Mouse (Mus musculus): ENCODE data around the gene Slit1.
A peak's percentile ranks its signal among the peaks of the same experiment; 100 is the strongest.

The Slit1 gene

GRCm38 (mm10) chr19:41656671-41657070, 86.8 kb downstream of the Slit1 start:
- DNase-seq (ENCODE audit: low read depth, low spot score): no peak

GRCm38 (mm10) chr19:41655970-41656369, 87.5 kb downstream of the Slit1 start:
- peak; percentile 81 for DNase-seq (ENCODE audit: low read depth, low spot score)

DNA sequence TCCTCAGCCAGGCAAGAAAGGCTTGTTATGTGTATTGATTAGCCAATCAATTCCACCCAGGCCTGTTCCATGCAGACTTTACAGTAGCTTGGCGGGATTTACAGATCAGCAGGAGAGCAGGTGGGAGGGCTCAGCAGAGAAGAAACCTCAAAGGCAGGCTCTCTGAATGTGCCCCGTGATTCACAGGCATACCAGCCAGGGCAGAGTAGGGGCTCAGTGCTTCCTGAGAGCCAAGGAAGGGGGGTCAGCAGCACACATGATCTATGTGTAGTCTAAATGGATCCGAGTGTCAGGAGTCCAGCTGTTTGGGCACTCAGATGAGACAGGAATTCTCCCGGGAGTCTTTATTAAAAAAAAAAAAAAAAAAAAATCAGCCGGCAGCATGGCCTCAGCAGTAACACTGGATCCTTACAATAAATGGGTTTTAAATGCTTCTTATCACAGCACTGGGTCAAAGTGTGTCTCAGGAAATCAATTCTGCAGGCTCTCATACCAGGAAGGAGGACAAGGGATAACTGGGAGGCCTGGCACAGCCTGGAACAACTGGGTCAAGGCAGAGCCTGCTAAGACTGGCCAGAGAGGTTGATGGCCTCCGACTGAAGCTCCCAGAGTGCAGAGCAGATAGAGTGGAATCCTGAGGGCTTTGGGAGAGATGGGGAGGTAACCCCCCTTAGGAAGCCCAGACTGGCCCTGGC, 88.2 kb downstream of the Slit1 start:
- no peak for DNase-seq (ENCODE audit: low read depth, low spot score)

DNA sequence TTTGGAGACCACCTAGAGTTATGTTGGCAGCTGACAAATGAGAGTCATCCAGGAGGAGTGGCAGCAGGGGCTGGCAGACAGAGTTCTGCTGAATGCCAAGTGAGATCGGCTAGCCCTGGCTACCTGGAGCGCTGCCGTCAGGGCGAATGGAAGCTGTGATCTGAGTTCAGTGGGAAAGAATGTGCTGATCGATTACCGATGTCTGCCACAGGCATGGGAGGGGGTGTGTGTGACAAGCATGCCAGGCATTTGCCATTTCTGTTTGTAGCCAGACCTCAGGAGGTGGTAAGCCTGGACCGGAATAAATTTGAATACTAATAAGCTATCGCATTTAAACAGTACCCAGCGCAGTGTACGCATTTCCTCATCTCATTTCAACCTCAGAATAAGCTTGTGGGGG, 91.5 kb downstream of the Slit1 start:
- DNase-seq (ENCODE audit: low read depth, low spot score): peak; percentile 65

DNA sequence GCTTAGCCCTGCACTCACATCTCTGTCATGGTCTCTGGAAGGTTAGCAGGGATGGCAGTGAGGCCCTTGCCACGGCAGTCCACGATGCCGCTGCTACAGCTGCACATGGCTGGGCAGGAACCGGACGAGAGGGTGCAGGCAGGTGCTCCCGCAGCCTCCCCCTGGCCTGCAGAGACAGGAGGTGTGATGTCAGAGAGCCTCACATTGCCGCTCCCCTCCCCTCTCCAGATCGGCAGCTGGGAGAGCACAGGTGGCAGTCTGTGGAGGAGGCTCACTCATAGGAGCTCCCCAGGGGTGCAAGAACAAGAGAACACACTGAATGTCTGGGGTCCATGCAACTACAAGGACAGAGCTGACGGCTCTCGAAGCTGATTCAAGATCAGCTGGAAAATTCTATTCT, 94.1 kb downstream of the Slit1 start:
- no peak for DNase-seq (ENCODE audit: low read depth, low spot score)

DNA sequence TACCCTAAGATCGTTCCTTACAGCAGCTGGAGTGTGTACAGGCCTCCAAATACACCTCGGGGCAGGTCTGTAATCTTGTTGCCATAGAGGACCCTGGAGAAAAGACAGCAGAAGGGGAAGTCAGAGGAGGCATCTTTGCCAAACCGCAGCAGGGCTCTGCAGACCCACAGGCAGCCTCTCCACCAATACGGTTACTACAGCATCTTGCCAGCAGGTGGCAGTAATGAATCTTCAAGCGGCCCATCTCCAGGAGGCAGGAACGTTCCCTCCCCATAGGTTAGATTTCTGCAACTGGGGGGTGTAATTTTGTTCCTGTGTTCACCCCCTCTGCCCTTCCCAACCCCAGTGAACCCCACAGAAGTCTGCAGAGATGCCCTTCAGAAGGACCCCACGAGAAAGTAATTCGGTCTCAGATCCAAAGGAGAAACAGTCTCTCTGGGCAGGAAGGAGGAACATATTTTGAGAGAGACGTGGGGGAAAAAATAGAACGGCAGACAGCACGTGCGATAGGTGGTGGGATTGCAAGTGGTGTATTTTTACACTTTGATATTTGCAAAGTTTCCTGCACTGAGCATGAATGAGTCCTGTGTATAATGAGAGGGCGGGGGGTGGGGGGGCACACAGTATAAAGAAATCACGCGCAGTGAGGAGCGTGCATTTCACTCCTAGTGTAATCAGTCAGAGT, 96.4 kb downstream of the Slit1 start:
- peak; percentile 74 for DNase-seq (ENCODE audit: low read depth, low spot score)

- DNase-seq (ENCODE audit: low read depth, low spot score): no peak
Measured at GRCm38 (mm10) chr19:41643010-41643409, 100.5 kb downstream of the Slit1 start.

DNA sequence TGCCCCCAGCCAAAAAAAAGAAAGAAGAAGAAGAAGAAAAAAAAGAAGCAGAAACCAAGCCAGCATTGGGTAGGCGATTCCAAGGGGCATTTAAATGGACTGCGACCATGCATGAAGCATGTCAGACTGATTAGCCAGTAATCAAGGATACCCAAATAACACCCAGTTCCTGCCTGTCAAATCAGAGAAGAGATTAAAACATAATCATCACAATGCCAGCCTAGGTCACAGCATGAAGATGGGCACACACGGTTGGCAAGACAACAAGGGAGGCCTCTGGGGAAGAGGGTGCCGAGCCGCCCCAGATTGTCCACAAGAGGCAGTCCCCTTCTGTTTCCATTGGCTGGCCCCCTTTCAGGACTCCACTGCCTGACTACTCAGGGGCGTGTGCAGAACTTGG, 108.5 kb downstream of the Slit1 start:
- DNase-seq (ENCODE audit: low read depth, low spot score): no peak

DNA sequence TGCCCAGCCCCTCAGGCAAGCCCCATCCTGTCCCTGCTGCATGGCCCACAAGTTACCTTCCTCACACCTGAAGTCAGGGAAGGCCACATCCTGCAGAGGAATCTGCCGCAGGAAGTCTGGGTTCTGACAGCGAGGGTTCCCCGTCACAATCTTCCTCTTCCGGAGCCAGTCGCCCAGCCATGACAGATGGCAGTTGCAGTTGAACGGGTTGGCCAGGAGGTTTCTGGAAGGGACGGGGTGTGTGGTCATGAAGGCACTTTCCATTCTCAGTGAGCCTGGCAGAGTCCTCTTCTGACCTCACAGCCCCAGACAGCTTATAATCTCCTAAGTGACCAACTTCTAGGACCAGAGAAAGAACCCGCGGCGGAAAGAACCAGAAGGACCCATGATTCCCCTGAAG, 109.4 kb downstream of the Slit1 start:
- DNase-seq (ENCODE audit: low read depth, low spot score): no peak

GRCm38 (mm10) chr19:41629532-41629931, 113.9 kb downstream of the Slit1 start:
- peak; percentile 82 for DNase-seq (ENCODE audit: low read depth, low spot score)

GRCm38 (mm10) chr19:41628970-41629369, 114.5 kb downstream of the Slit1 start:
- DNase-seq (ENCODE audit: low read depth, low spot score): no peak

DNA sequence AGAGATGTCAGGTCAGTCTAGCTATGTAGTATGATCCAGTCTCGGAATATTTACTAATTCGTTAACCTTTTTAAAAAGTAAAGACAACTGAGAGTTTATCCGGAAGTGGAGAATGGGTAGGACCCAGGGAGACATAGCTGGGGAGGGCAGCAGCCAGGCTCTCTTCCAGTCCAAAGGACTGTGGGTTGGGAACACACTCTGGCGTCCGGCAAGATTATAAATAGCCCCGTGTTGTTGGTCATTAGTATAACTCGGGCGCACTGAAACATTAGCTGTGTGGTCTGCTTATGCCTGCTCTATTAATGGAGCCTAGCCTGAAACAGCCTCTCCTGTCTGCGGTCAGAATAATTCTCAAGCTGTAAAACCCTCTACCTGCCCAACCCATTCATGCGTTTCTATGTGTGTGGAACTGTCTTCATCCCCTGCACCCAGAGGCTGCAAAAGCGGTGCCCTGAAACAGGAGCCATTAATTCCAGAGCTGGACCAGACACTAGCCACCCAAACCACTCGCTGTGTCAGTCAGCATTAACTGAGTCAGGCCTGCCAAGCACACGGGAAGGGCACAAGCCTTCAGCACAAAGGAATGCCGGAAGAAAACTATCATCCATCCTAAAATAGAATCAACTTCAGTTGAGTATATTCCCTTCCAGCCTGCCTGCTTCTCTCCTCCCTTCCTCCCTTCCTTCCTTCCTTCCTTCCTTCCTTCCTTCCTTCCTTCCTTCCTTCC, 122.9 kb downstream of the Slit1 start:
- DNase-seq (ENCODE audit: low read depth, low spot score): no peak

- no peak for DNase-seq (ENCODE audit: low read depth, low spot score)
Measured at GRCm38 (mm10) chr19:41618771-41619385, 124.6 kb downstream of the Slit1 start.

DNA sequence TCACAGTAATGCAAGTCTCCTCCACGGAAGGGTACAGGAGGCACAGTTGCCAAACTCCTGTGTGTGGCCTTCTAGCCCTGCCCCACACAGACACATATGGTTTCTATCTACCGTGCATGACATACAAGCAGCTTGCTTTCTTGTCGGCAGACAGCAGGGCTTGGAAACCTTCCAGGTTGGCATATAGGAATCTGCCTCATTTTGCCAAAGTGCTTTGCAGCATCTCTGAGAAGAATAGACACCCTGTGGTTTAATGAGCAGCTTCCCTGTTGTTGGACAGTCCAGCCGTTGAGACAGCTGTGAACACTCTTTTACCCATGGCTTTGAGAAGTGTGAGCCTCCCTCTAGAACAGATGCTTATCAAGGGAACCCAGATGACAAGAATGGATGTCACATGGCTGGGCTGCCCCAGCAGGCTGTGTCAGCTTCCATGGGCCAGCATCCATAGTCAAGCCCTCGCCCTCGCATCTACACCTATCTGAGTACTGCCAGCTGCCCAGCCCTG, 125.3 kb downstream of the Slit1 start:
- DNase-seq (ENCODE audit: low read depth, low spot score): no peak

GRCm38 (mm10) chr19:41617102-41617501, 126.4 kb downstream of the Slit1 start:
- DNase-seq (ENCODE audit: low read depth, low spot score): no peak

GRCm38 (mm10) chr19:41616274-41616673, 127.2 kb downstream of the Slit1 start:
- DNase-seq (ENCODE audit: low read depth, low spot score): no peak

- no peak for DNase-seq (ENCODE audit: low read depth, low spot score)
Measured at GRCm38 (mm10) chr19:41615606-41616224, 127.8 kb downstream of the Slit1 start.

DNA sequence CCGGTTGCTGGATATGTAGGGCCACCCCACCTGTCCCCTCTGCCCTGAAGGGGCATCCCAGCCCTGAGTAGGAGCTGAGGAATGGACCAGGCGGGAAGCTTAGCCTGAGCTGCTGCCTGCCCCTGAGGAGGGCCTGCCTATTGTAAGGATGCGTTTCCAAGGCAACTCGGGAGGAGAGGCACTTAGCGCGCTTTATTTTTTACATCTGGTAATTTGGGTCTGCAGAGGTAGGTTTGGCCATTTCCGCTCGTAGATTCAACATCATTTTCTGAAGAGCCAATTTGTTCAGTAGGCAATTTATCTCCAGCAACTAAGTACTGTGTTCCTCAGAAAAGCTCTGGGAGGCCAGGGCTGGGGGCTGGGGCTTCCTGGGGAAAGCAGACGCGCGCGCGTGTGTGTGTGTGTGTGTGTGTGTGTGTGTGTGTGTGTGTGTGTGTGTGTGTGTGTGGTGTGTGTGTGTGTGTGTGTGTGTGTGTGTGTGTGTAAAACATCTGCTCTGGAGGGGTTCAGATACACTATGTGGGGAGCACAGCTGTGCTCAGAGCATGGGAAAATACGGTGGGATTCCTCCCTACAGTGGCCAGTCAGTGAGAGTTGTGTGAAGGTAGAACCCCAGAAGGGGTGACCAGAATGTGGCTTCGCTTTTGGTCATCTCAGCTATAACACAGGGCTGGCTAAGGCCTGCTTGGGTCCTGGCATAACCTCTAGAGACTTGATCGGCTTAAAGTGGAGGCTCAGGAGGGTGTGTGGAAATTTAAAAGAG, 130.0 kb downstream of the Slit1 start:
- peak; percentile 59 for DNase-seq (ENCODE audit: low read depth, low spot score)

DNA sequence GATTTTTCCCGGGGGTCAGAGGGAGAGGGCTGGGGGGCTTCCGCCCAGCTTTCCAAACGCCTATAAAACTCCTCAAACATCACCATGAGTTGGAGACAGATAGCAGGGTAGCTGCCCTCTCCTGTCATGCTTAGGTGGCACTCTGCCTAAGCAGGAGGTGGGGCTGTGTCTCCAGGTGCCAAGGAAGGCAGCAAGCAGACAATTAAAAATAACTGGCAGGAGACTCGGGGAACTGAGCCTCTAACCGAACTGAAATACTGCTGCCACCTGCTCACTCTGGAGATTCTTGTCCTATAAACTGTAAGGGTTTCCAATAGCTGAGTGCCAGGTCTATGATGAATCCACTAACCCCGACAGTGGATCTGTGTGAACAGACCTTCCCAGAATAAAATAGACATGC, 131.8 kb downstream of the Slit1 start:
- no peak for DNase-seq (ENCODE audit: low read depth, low spot score)

GRCm38 (mm10) chr19:41606208-41606987, 137.1 kb downstream of the Slit1 start:
- peak; percentile 27 for DNase-seq (ENCODE audit: low read depth, low spot score)
